Mouse (Mus musculus) thymus, adult 2 months (tissue): ENCODE data around the gene Mtm1.

Experiments
- CTCF ChIP-seq: fragments of 200-500 bp; IDR thresholded peaks from 2 replicates; pipeline ENCODE4 v1.5.1; 2012; ENCODE audit warnings: mild to moderate bottlenecking, control low read depth, low read length, moderate library complexity, borderline replicate concordance; ENCODE audit not compliant: control insufficient read depth, poor library complexity, insufficient read depth; ENCODE audit errors: extremely low read depth
- POLR2A ChIP-seq: fragments of 200-500 bp; IDR thresholded peaks from 2 replicates; pipeline ENCODE4 v1.6.1; 2012; ENCODE audit warnings: mild to moderate bottlenecking, low read length, control low read depth, moderate library complexity; ENCODE audit not compliant: control insufficient read depth, poor library complexity, insufficient read depth; ENCODE audit errors: extremely low read depth

DNA sequence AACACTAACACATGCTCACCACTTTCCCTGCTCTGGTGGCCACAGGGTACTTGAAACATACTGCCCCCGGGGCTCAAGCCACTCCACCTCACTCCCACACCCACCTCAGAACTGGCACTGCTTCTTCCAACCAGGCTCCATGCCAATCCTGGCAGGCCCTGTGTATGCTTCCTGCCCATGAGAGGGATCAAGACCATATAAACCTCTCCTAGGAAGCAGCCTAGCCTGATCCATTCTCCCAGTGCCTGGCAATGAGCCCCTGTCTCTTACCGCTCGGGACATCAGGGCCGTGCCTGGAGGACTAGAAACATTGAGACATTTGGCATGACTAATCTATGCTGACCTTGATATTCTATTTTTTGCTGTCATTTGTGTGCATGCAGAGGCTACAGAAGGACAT is 26.9 kb upstream of the Mtm1 start:
- TF ChIP-seq POLR2A = no peak
- no peak for TF ChIP-seq CTCF
